Mouse (Mus musculus) limb, embryonic 14.5 days (tissue): ENCODE measurements at regions not wholly inside any gene's neighbourhood (a gene's known extent, or its start where the extent isn't known, plus 50 kb on each side); places are given as distances from the start of the nearest gene placed in this dataset.

Experiments
- ATAC-seq: fragments of 200-750 bp; cut with Nextera tagmentation; 2 replicates; pipeline ENCODE4 v1.8.0; 2017; ENCODE audit warnings: low read depth, moderate number of reproducible peaks, moderate TSS enrichment; ENCODE audit not compliant: low FRiP score
- DNase-seq: peaks from one replicate; pipeline ENCODE4 v3.0.0-alpha.2; 2015; ENCODE audit warnings: low spot score
- H3K27ac ChIP-seq: fragments of 300-500 bp; sonication (generic); replicated peaks from 2 replicates; pipeline ENCODE4 v1.5.1; 2014; ENCODE audit warnings: low read depth, mild to moderate bottlenecking, low read length, moderate library complexity, mixed read lengths
- H3K27me3 ChIP-seq: fragments of 300-500 bp; sonication (generic); 2 replicates; pipeline ENCODE4 v1.6.1; 2014; ENCODE audit warnings: low read length, mixed read lengths; ENCODE audit not compliant: control insufficient read depth, insufficient read depth
- H3K36me3 ChIP-seq: fragments of 300-500 bp; sonication (generic); 2 replicates; pipeline ENCODE4 v1.6.1; 2014; ENCODE audit warnings: mild to moderate bottlenecking, low read length, moderate library complexity, mixed read lengths; ENCODE audit not compliant: control insufficient read depth, insufficient read depth
- H3K4me1 ChIP-seq: fragments of 300-500 bp; sonication (generic); 2 replicates; pipeline ENCODE4 v1.6.1; 2014; ENCODE audit warnings: antibody characterized with exemption, low read length, mixed read lengths; ENCODE audit not compliant: control insufficient read depth, insufficient read depth
- H3K4me2 ChIP-seq: fragments of 300-500 bp; sonication (generic); replicated peaks from 2 replicates; pipeline ENCODE4 v1.6.1; 2014; ENCODE audit warnings: low read depth, mild to moderate bottlenecking, low read length, moderate library complexity; ENCODE audit not compliant: severe bottlenecking
- H3K4me3 ChIP-seq: fragments of 300-500 bp; sonication (generic); replicated peaks from 2 replicates; pipeline ENCODE4 v1.5.1; 2014; ENCODE audit warnings: low read length
- H3K9ac ChIP-seq: fragments of 300-500 bp; sonication (generic); 2 replicates; pipeline ENCODE4 v1.6.1; 2014; ENCODE audit warnings: mild to moderate bottlenecking, low read depth, low read length, moderate library complexity; ENCODE audit not compliant: severe bottlenecking
- H3K9me3 ChIP-seq: fragments of 300-500 bp; sonication (generic); 2 replicates; pipeline ENCODE4 v1.6.1; 2016; ENCODE audit warnings: low read length; ENCODE audit not compliant: control insufficient read depth
- POLR2A ChIP-seq: fragments of 200-500 bp; IDR thresholded peaks from 2 replicates; pipeline ENCODE4 v1.8.0; 2012; ENCODE audit warnings: inconsistent platforms, mild to moderate bottlenecking, moderate library complexity, borderline replicate concordance; ENCODE audit not compliant: insufficient read depth, insufficient read length; ENCODE audit errors: extremely low read depth
- WGBS: fragments of 180-500 bp; shearing (Covaris S2); extraction: QIAGEN DNeasy Blood & Tissue Kit; methylation state at CpG from one replicate; pipeline ENCODE4 v1.1.7; 2014; 5-methylcytosine and 5-hydroxymethylcytosine counted together

DNA sequence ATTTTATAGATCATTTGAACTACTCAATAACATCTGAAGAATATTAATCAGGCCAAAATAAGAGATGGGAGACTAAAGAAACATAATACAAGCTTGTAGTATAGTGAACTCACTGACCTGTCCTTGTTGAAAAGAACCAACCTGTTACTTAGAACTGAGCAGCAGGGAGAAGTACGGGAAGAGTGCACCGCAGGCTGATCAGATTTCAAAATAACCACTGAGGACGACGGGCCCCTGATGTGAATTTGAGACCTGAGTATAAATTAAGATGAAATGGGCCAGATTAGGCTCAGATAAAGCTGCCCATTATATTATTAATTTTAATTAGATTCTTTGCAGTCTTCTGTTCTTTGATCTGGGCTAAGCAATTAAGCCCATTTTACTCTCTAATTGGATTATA, 391.2 kb upstream of the Tyrp1 start:
- H3K9ac ChIP-seq = no peak overlapping the region
- no peak overlapping the region for H3K4me2 ChIP-seq
- no peak overlapping the region for H3K27ac ChIP-seq
- no peaks in the 10 kb centered on the region for H3K27me3 ChIP-seq
- ATAC-seq (no peak), DNase-seq (no peak)
- no peak overlapping the region for H3K4me3 ChIP-seq
- H3K36me3 ChIP-seq = no peaks in the 10 kb centered on the region
- H3K4me1 ChIP-seq = no peaks in the 10 kb centered on the region
- 48% methylated on average over 4 of the region's 4 CpGs for WGBS
- no peaks in the 10 kb centered on the region for H3K9me3 ChIP-seq
- no peak for TF ChIP-seq POLR2A

DNA sequence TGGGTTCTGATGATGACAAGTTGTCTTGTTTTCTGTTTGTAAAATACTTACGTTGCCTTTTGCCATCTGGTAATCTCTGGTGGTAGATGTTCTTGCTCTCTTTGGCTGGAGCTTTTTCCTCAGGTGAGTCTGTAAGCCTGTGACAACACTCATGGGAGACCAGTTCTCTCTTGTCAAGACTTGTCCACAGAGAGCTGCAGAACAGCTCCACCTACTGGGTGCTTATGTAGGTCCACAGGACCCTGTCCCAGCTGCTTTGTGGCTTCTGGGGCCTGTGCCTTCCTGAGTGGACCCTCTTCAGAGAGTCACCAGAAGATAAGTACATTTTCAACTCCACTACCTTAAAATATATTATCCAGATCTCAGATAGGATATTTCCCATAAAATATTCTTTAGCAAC, 370.3 kb upstream of the Tyrp1 start:
- DNase-seq = no peak

GRCm38 (mm10) chr4:80475736-80476478, 358.0 kb upstream of the Tyrp1 start:
- WGBS = 85% methylated on average over 4 of the region's 4 CpGs

More for the DNA sequence above, 370.3 kb upstream of the Tyrp1 start:
- no peak overlapping the region for H3K4me2 ChIP-seq
- no peak for ATAC-seq
- no peak for TF ChIP-seq POLR2A
- no peaks in the 10 kb centered on the region for H3K9me3 ChIP-seq
- no peak overlapping the region for H3K27ac ChIP-seq
- H3K4me3 ChIP-seq = no peak overlapping the region
- no peaks in the 10 kb centered on the region for H3K36me3 ChIP-seq
- H3K27me3 ChIP-seq = no peaks in the 10 kb centered on the region
- no peak overlapping the region for H3K9ac ChIP-seq
- WGBS = 89% methylated on average over 1 of the region's 1 CpGs
- H3K4me1 ChIP-seq = no peaks in the 10 kb centered on the region

GRCm38 (mm10) chr4:80515087-80515486, 318.8 kb upstream of the Tyrp1 start:
- H3K36me3 ChIP-seq = no peaks in the 10 kb centered on the region
- no peak overlapping the region for H3K4me3 ChIP-seq
- WGBS = 64% methylated on average over 2 of the region's 2 CpGs
- no peak overlapping the region for H3K27ac ChIP-seq
- H3K9ac ChIP-seq = no peak overlapping the region
- H3K4me2 ChIP-seq = no peak overlapping the region
- no peaks in the 10 kb centered on the region for H3K9me3 ChIP-seq
- no peaks in the 10 kb centered on the region for H3K27me3 ChIP-seq
- no peak for ATAC-seq
- DNase-seq = no peak
- H3K4me1 ChIP-seq = peaks cover 7% of the 10 kb centered on the region
- no peak for TF ChIP-seq POLR2A

More at GRCm38 (mm10) chr4:80475736-80476478, 358.0 kb upstream of the Tyrp1 start:
- no peaks in the 10 kb centered on the region for H3K27me3 ChIP-seq
- H3K36me3 ChIP-seq = no peaks in the 10 kb centered on the region
- H3K4me3 ChIP-seq = no peak overlapping the region
- no peaks in the 10 kb centered on the region for H3K4me1 ChIP-seq
- H3K27ac ChIP-seq = no peak overlapping the region
- no peak for ATAC-seq
- H3K9me3 ChIP-seq = no peaks in the 10 kb centered on the region
- H3K9ac ChIP-seq = no peak overlapping the region
- no peak for TF ChIP-seq POLR2A
- no peak for DNase-seq
- H3K4me2 ChIP-seq = no peak overlapping the region

- H3K4me3 ChIP-seq = no peak overlapping the region
- H3K27me3 ChIP-seq = no peaks in the 10 kb centered on the region
- no peak for TF ChIP-seq POLR2A
- peaks cover 7% of the 10 kb centered on the region for H3K4me1 ChIP-seq
- WGBS = 10% methylated on average over 12 of the region's 12 CpGs
- no peaks in the 10 kb centered on the region for H3K36me3 ChIP-seq
- H3K4me2 ChIP-seq = peak overlapping the region; percentile 24
- H3K27ac ChIP-seq = 0 out of 2 replicates have a peak overlapping the region, but pooled peaks have one; percentile 11
- DNase-seq (peak; percentile 77), ATAC-seq (peak; percentile 67; the same call in 1 of the 2 replicates)
- no peak overlapping the region for H3K9ac ChIP-seq
- H3K9me3 ChIP-seq = no peaks in the 10 kb centered on the region
Measured at GRCm38 (mm10) chr4:80517476-80518285, 316.2 kb upstream of the Tyrp1 start.
